Mouse (Mus musculus) embryonic facial prominence, embryonic 10.5 days (tissue): ENCODE data around the gene Gm26558. TPM values are rescaled to one million over a fixed set of nuclear protein-coding genes. Genes with fewer than 3 reads are reported as not detected.

Source experiments
- DNase-seq: peaks from one replicate; pipeline ENCODE4 v3.0.0-alpha.2; 2017; ENCODE audit warnings: low spot score
- H3K27ac ChIP-seq: fragments of 300-500 bp; sonication (generic); replicated peaks from 2 replicates; pipeline ENCODE4 v1.5.1; 2016; ENCODE audit warnings: mild to moderate bottlenecking
- H3K27me3 ChIP-seq: fragments of 300-500 bp; sonication (generic); replicated peaks from 2 replicates; pipeline ENCODE4 v1.6.1; 2016; ENCODE audit warnings: low read depth, mild to moderate bottlenecking; ENCODE audit not compliant: poor library complexity, severe bottlenecking
- H3K36me3 ChIP-seq: fragments of 300-500 bp; sonication (generic); replicated peaks from 2 replicates; pipeline ENCODE4 v1.6.1; 2016; ENCODE audit warnings: mild to moderate bottlenecking, moderate library complexity
- H3K4me1 ChIP-seq: fragments of 300-500 bp; sonication (generic); 2 replicates; pipeline ENCODE4 v1.6.1; 2016
- H3K4me3 ChIP-seq: fragments of 300-500 bp; sonication (generic); 2 replicates; pipeline ENCODE4 v1.5.1; 2016; ENCODE audit warnings: mild to moderate bottlenecking, moderate library complexity
- H3K9me3 ChIP-seq: fragments of 300-500 bp; sonication (generic); 2 replicates; pipeline ENCODE4 v1.6.1; 2016; ENCODE audit warnings: mild to moderate bottlenecking
- WGBS: fragments of 180-500 bp; shearing (Covaris S2); methylation state at CpG from one replicate; pipeline ENCODE4 v1.1.7; 2016; 5-methylcytosine and 5-hydroxymethylcytosine counted together
- polyA plus RNA-seq: library from polyadenylated mRNA; unstranded; fragments of >200 nt; fragmentation: Nextera tagmentation; extraction: Ambion mirVana; gene quantifications from 2 replicates; pipeline ENCODE4 v1.2.1, GENCODE M21; 2016

Gm26558 gene
- polyA plus RNA-seq, 1 experiment from 2014 or later = 3.6 TPM

- H3K27ac ChIP-seq = no peak overlapping the region
- no peaks in the 10 kb centered on the region for H3K4me1 ChIP-seq
- no peak overlapping the region for H3K4me3 ChIP-seq
- WGBS = 84% methylated on average over 2 of the region's 2 CpGs
- H3K27me3 ChIP-seq = no peaks in the 10 kb centered on the region
- DNase-seq = no peak
- H3K36me3 ChIP-seq = 0 out of 2 replicates have a peak, but pooled peaks cover 8% of the 10 kb centered on the region
- no peaks in the 10 kb centered on the region for H3K9me3 ChIP-seq
These were observed 10.6 kb upstream of the Gm26558 start for GRCm38 (mm10) chr2:70672476-70672875.

DNA sequence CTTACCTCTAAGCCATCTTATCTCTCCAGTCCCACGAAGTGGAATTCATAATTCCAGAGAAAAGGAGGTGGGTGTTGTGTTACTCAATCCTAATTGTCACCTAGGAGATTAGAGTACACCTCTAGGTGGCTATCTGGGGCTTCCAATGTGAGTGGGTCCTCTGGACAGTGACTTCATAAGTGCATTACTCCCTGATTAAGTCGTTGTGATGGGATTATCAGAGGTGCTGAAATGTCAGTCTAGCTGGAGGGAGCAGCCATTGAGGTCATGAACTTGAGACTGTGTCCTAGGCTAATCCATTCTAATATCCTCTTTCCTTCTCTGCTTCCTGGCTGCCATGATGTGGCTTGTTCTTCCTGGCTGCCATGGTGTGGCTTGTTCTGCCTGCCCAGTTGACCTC is 8.0 kb upstream of the Gm26558 start:
- H3K27me3 ChIP-seq = no peaks in the 10 kb centered on the region
- H3K4me1 ChIP-seq = no peaks in the 10 kb centered on the region
- no peak overlapping the region for H3K4me3 ChIP-seq
- no peaks in the 10 kb centered on the region for H3K9me3 ChIP-seq
- no peak overlapping the region for H3K27ac ChIP-seq
- H3K36me3 ChIP-seq = peaks cover 25% of the 10 kb centered on the region
- 77% methylated on average over 2 of the region's 2 CpGs for WGBS
- DNase-seq = no peak

DNA sequence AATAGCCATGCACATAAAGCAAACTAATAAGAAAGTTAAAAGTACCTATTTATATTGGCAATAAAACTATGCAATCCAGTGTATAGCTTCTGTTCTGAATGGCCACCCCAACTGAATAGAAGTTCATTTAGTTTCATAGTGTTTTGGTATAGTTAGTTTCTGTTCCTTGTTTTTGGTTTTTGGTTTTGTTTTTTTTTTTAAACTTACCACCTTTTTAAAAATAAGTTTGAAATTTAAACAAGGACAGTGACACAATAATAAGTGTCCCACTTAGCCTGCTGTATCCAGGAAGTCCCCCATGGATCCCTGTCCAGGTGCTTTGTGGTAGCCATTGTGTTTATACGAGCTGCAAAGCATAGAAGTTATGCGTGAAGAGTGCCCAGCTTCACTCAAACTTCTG is 7.3 kb upstream of the Gm26558 start:
- Histone ChIP-seq H3K4me3 (no peak overlapping the region), H3K27me3 (no peaks in the 10 kb centered on the region), H3K36me3 (peaks cover 26% of the 10 kb centered on the region), H3K9me3 (no peaks in the 10 kb centered on the region), H3K27ac (no peak overlapping the region), H3K4me1 (no peaks in the 10 kb centered on the region)
- no peak for DNase-seq
- WGBS = 89% methylated on average over 2 of the region's 2 CpGs

DNA sequence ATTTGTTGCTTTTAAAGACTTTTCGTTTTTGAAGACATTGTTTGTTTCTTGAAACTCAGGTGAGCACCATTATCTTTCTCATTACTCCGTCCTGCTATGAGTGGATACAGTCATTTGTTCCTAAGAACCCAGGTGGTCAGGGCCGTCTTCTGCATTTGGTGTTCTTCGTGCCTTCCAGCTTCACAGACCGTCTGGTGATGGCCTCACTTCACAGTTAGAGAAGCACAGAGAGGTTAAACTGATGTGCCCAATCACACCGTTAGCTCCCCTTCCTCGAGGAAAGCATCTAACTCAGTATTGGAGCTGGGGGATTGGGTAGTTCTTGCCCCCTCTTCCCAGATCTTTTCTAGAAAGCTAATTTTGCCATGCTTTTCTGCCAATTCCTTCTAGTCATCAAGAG is 5.1 kb upstream of the Gm26558 start:
- H3K9me3 ChIP-seq = no peaks in the 10 kb centered on the region
- 93% methylated on average over 7 of the region's 7 CpGs for WGBS
- no peak overlapping the region for H3K4me3 ChIP-seq
- peaks cover 32% of the 10 kb centered on the region for H3K36me3 ChIP-seq
- H3K4me1 ChIP-seq = peaks cover 13% of the 10 kb centered on the region
- no peak for DNase-seq
- no peaks in the 10 kb centered on the region for H3K27me3 ChIP-seq
- H3K27ac ChIP-seq = no peak overlapping the region

DNA sequence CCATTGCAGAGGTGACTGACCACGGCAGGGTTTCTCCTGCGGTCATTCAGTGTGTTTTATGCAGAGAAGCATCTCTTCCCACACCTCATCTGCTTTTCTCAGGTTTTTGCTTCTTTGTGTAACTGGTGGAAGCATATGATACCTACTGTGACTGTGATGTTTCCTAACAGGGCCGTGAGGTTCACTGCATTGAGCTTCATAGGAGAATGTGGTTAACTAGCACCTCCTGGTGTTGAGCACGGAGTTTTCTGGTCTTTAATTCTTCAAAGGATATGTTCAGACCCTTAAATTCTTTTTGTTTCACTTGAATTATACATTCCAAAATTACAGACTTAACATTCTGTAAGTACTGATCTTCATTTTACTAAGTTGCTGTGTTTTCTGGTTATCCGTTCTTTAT is 1.9 kb upstream of the Gm26558 start:
- H3K4me1 ChIP-seq = peaks cover 17% of the 10 kb centered on the region
- H3K36me3 ChIP-seq = peaks cover 29% of the 10 kb centered on the region
- DNase-seq = no peak
- WGBS = 85% methylated on average over 5 of the region's 5 CpGs
- no peaks in the 10 kb centered on the region for H3K9me3 ChIP-seq
- H3K4me3 ChIP-seq = no peak overlapping the region
- no peaks in the 10 kb centered on the region for H3K27me3 ChIP-seq
- no peak overlapping the region for H3K27ac ChIP-seq

GRCm38 (mm10) chr2:70660887-70661714 is 807 bp downstream of the Gm26558 start, which contains the start of gene Gorasp2:
TSS of gene Gorasp2 (plus strand) at chr2:70661576.
- 2% methylated on average over 64 of the region's 64 CpGs for WGBS
- Histone ChIP-seq H3K4me3 (peak within 1 kb of the TSS; percentile 97), H3K9me3 (no peaks in the 10 kb centered on the region), H3K4me1 (peaks cover 17% of the 10 kb centered on the region), H3K27ac (peak within 1 kb of the TSS; percentile 94), H3K27me3 (no peaks in the 10 kb centered on the region), H3K36me3 (peaks cover 18% of the 10 kb centered on the region)
- DNase-seq = peak; percentile 95

GRCm38 (mm10) chr2:70657083-70657482 is 4.8 kb downstream of the Gm26558 start:
- Histone ChIP-seq H3K36me3 (no peaks in the 10 kb centered on the region), H3K4me1 (peaks cover 4% of the 10 kb centered on the region), H3K27me3 (no peaks in the 10 kb centered on the region), H3K4me3 (no peak overlapping the region), H3K27ac (no peak overlapping the region), H3K9me3 (no peaks in the 10 kb centered on the region)
- no peak for DNase-seq
- 78% methylated on average over 7 of the region's 7 CpGs for WGBS

GRCm38 (mm10) chr2:70651820-70652219 is 10.1 kb downstream of the Gm26558 start:
- Histone ChIP-seq H3K36me3 (no peaks in the 10 kb centered on the region), H3K9me3 (no peaks in the 10 kb centered on the region), H3K27me3 (no peaks in the 10 kb centered on the region), H3K27ac (no peak overlapping the region), H3K4me1 (peaks cover 9% of the 10 kb centered on the region; the same call in 1 of the 2 replicates), H3K4me3 (no peak overlapping the region)
- DNase-seq = no peak
- WGBS = 72% methylated on average over 6 of the region's 6 CpGs

DNA sequence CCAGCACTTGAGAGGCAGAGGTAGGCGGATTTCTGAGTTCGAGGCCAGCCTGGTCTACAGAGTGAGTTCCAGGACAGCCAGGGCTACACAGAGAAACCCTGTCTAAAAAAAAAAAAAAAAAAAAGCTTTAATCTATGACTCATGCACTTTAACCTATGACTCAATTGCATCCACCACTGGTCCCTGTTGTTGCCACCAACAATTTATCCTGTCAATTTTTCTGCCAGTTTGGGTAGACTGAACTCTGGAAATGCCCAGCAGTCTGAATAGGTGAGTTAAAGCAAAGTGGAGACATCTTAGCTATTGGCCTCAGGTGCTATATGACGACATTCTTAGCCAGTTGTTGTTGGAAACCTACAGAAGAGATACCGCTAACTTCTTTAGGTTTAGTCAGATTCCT is 12.4 kb downstream of the Gm26558 start:
- Histone ChIP-seq H3K9me3 (no peaks in the 10 kb centered on the region), H3K36me3 (no peaks in the 10 kb centered on the region), H3K27me3 (no peaks in the 10 kb centered on the region), H3K4me1 (peaks cover 9% of the 10 kb centered on the region; the same call in 1 of the 2 replicates), H3K4me3 (no peak overlapping the region), H3K27ac (no peak overlapping the region)
- 92% methylated on average over 4 of the region's 4 CpGs for WGBS
- no peak for DNase-seq

- H3K36me3 ChIP-seq = no peaks in the 10 kb centered on the region
- no peak overlapping the region for H3K27ac ChIP-seq
- no peaks in the 10 kb centered on the region for H3K9me3 ChIP-seq
- no peaks in the 10 kb centered on the region for H3K27me3 ChIP-seq
- H3K4me3 ChIP-seq = no peak overlapping the region
- no peak for DNase-seq
- H3K4me1 ChIP-seq = peaks cover 11% of the 10 kb centered on the region; the same call in 1 of the 2 replicates
- 83% methylated on average over 5 of the region's 5 CpGs for WGBS
These were observed 13.6 kb downstream of the Gm26558 start for GRCm38 (mm10) chr2:70648271-70648670.

DNA sequence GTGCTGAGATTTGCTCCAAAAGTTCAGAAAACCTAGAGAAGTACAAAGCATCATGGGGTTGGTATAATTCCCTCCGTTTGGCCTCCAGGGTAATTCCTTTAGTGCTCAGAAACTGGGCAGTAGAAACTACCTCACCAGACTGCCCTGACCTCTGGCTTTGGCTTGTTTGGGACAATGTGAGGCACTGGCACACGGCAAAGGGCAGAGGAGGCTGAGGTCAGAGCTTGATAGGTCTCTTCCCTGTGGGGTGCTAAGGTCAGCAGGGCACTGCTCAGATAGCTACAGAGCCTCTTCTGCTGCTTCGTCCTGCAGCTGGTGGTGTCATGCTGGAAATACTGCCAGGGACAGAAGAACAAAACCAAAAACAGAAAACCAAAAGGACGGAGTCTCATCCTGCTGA is 14.2 kb downstream of the Gm26558 start:
- H3K4me3 ChIP-seq = no peak overlapping the region
- H3K9me3 ChIP-seq = no peaks in the 10 kb centered on the region
- no peak for DNase-seq
- peaks cover 11% of the 10 kb centered on the region; the same call in 1 of the 2 replicates for H3K4me1 ChIP-seq
- no peak overlapping the region for H3K27ac ChIP-seq
- H3K27me3 ChIP-seq = no peaks in the 10 kb centered on the region
- H3K36me3 ChIP-seq = no peaks in the 10 kb centered on the region
- 33% methylated on average over 4 of the region's 4 CpGs for WGBS

- Histone ChIP-seq H3K36me3 (no peaks in the 10 kb centered on the region), H3K27ac (no peak overlapping the region), H3K4me1 (peaks cover 9% of the 10 kb centered on the region; the same call in 1 of the 2 replicates), H3K27me3 (no peaks in the 10 kb centered on the region), H3K4me3 (no peak overlapping the region), H3K9me3 (no peaks in the 10 kb centered on the region)
- 81% methylated on average over 6 of the region's 6 CpGs for WGBS
- no peak for DNase-seq
These were observed 16.6 kb downstream of the Gm26558 start for GRCm38 (mm10) chr2:70645266-70645780.

GRCm38 (mm10) chr2:70642971-70643565 is 18.8 kb downstream of the Gm26558 start:
- 65% methylated on average over 16 of the region's 16 CpGs for WGBS

More at GRCm38 (mm10) chr2:70642971-70643565, 18.8 kb downstream of the Gm26558 start:
- Histone ChIP-seq H3K4me1 (peaks cover 6% of the 10 kb centered on the region; the same call in 1 of the 2 replicates), H3K36me3 (no peaks in the 10 kb centered on the region), H3K9me3 (no peaks in the 10 kb centered on the region), H3K27me3 (no peaks in the 10 kb centered on the region), H3K27ac (no peak overlapping the region), H3K4me3 (no peak overlapping the region)
- DNase-seq = no peak
